Mouse (Mus musculus): ENCODE results near the gene Gm5108.

The Gm5108 gene

GRCm38 (mm10) chr5:67941369-67941768, at the start of gene Gm5108:
Gene Gm5108, plus strand, starts transcription at chr5:67941669.
- DNase-seq = no peak

- DNase-seq = no peak
Observed at GRCm38 (mm10) chr5:67898921-67899320, 42.5 kb upstream of the Gm5108 start.

- no peak for DNase-seq
Observed at GRCm38 (mm10) chr5:67904555-67904954, 36.9 kb upstream of the Gm5108 start.

- DNase-seq = peak; percentile 16
Observed at GRCm38 (mm10) chr5:67930584-67930983, 10.9 kb upstream of the Gm5108 start.

GRCm38 (mm10) chr5:67931623-67932022, 9.8 kb upstream of the Gm5108 start:
- no peak for DNase-seq

GRCm38 (mm10) chr5:67943199-67943598, 1.7 kb downstream of the Gm5108 start:
- DNase-seq = no peak

GRCm38 (mm10) chr5:67944074-67944785, 2.8 kb downstream of the Gm5108 start:
- no peak for DNase-seq

- DNase-seq = no peak
Observed at GRCm38 (mm10) chr5:67946321-67946720, 4.9 kb downstream of the Gm5108 start, which contains the start of gene Gm21905. Gene Gm21905, minus strand, starts transcription at chr5:67946421.

- DNase-seq = no peak
Observed at GRCm38 (mm10) chr5:67947006-67947405, 5.5 kb downstream of the Gm5108 start.

GRCm38 (mm10) chr5:67948074-67948473, 6.6 kb downstream of the Gm5108 start:
- no peak for DNase-seq

GRCm38 (mm10) chr5:67954097-67954496, 12.6 kb downstream of the Gm5108 start:
- no peak for DNase-seq

GRCm38 (mm10) chr5:67955486-67955885, 14.0 kb downstream of the Gm5108 start:
- no peak for DNase-seq

GRCm38 (mm10) chr5:67961708-67962629, 20.5 kb downstream of the Gm5108 start:
- DNase-seq = no peak

GRCm38 (mm10) chr5:67969536-67969935, 28.1 kb downstream of the Gm5108 start:
- no peak for DNase-seq

GRCm38 (mm10) chr5:67981946-67982526, 40.6 kb downstream of the Gm5108 start:
- no peak for DNase-seq

GRCm38 (mm10) chr5:67990426-67990825, 49.0 kb downstream of the Gm5108 start:
- no peak for DNase-seq

- no peak for DNase-seq
Observed at GRCm38 (mm10) chr5:68002611-68003010, 61.1 kb downstream of the Gm5108 start.

- no peak for DNase-seq
Observed at GRCm38 (mm10) chr5:68003904-68004303, 62.4 kb downstream of the Gm5108 start.

GRCm38 (mm10) chr5:68004419-68004818, 63.0 kb downstream of the Gm5108 start:
- no peak for DNase-seq

- DNase-seq = no peak
Observed at GRCm38 (mm10) chr5:68007074-68007473, 65.6 kb downstream of the Gm5108 start.

- DNase-seq = no peak
Observed at GRCm38 (mm10) chr5:68011569-68011968, 70.1 kb downstream of the Gm5108 start.

- DNase-seq = peak; percentile 77
Observed at GRCm38 (mm10) chr5:68012618-68013017, 71.1 kb downstream of the Gm5108 start.

- no peak for DNase-seq
Observed at GRCm38 (mm10) chr5:68020870-68021269, 79.4 kb downstream of the Gm5108 start.
